Mouse (Mus musculus) midbrain, embryonic 16.5 days (tissue): ENCODE data around the gene Ttc7b. TPM values are rescaled to one million over a fixed set of nuclear protein-coding genes. Genes with fewer than 3 reads are reported as not detected.

Experiments
- ATAC-seq: fragments of 200-750 bp; cut with Nextera tagmentation; 2 replicates; pipeline ENCODE4 v1.8.0; 2017; ENCODE audit warnings: moderate TSS enrichment
- H3K27ac ChIP-seq: fragments of 300-500 bp; sonication (generic); 2 replicates; pipeline ENCODE4 v1.5.1; 2014; ENCODE audit warnings: mild to moderate bottlenecking, low read length, mixed read lengths
- H3K27me3 ChIP-seq: fragments of 300-500 bp; sonication (generic); 2 replicates; pipeline ENCODE4 v1.6.1; 2014; ENCODE audit warnings: low read depth, low read length, mixed read lengths; ENCODE audit not compliant: control insufficient read depth, insufficient read depth
- H3K36me3 ChIP-seq: fragments of 300-500 bp; sonication (generic); 2 replicates; pipeline ENCODE4 v1.6.1; 2014; ENCODE audit warnings: mild to moderate bottlenecking, low read length, moderate library complexity, mixed read lengths; ENCODE audit not compliant: control insufficient read depth, insufficient read depth
- H3K4me1 ChIP-seq: fragments of 300-500 bp; sonication (generic); 2 replicates; pipeline ENCODE4 v1.6.1; 2014; ENCODE audit warnings: mild to moderate bottlenecking, low read length, mixed read lengths; ENCODE audit not compliant: control insufficient read depth, insufficient read depth
- H3K4me2 ChIP-seq: fragments of 300-500 bp; sonication (generic); 2 replicates; pipeline ENCODE4 v1.6.1; 2014; ENCODE audit warnings: mild to moderate bottlenecking, low read length, mixed read lengths
- H3K4me3 ChIP-seq: fragments of 300-500 bp; sonication (generic); 2 replicates; pipeline ENCODE4 v1.5.1; 2014; ENCODE audit warnings: low read depth, mild to moderate bottlenecking, low read length, moderate library complexity, mixed read lengths
- H3K9ac ChIP-seq: fragments of 300-500 bp; sonication (generic); 2 replicates; pipeline ENCODE4 v1.6.1; 2014; ENCODE audit warnings: low read depth, low read length, mixed read lengths
- H3K9me3 ChIP-seq: fragments of 300-500 bp; sonication (generic); replicated peaks from 2 replicates; pipeline ENCODE4 v1.6.1; 2014; ENCODE audit warnings: mild to moderate bottlenecking, low read length, mixed read lengths; ENCODE audit not compliant: control insufficient read depth, poor library complexity, severe bottlenecking
- WGBS: fragments of 180-500 bp; shearing (Covaris S2); extraction: QIAGEN DNeasy Blood & Tissue Kit; methylation state at CpG from one replicate; pipeline ENCODE4 v1.1.7; 2014; 5-methylcytosine and 5-hydroxymethylcytosine counted together
- polyA plus RNA-seq: library from polyadenylated mRNA; unstranded; fragments of >200 nt; fragmentation: Nextera tagmentation; extraction: Ambion mirVana; gene quantifications from 2 replicates; pipeline ENCODE4 v1.2.1, GENCODE M21; 2015

Ttc7b gene
- 7.2 and 7.9 TPM in 2 replicates for polyA plus RNA-seq

GRCm38 (mm10) chr12:100520794-100521186, at the start of gene Ttc7b:
TSS of gene Ttc7b (minus strand) at chr12:100520826.
- H3K27me3 ChIP-seq, result no peaks in the 10 kb centered on the region
- ATAC-seq, result peak; percentile 71
- H3K4me2 ChIP-seq, result peak within 1 kb of the TSS; percentile 81
- H3K9me3 ChIP-seq, result no peaks in the 10 kb centered on the region
- WGBS, result under 1% methylated on average over 38 of the region's 42 CpGs
- peak within 1 kb of the TSS; percentile 99 for H3K9ac ChIP-seq
- peak within 1 kb of the TSS; percentile 65 for H3K4me3 ChIP-seq
- peak within 1 kb of the TSS; percentile 87 for H3K27ac ChIP-seq
- no peaks in the 10 kb centered on the region for H3K36me3 ChIP-seq
- peaks cover 27% of the 10 kb centered on the region for H3K4me1 ChIP-seq

- Histone ChIP-seq H3K27me3 (no peaks in the 10 kb centered on the region), H3K27ac (no peak overlapping the region), H3K9ac (no peak overlapping the region), H3K9me3 (no peaks in the 10 kb centered on the region), H3K4me3 (no peak overlapping the region), H3K4me1 (no peaks in the 10 kb centered on the region), H3K36me3 (no peaks in the 10 kb centered on the region), H3K4me2 (no peak overlapping the region)
- no peak for ATAC-seq
- WGBS, result 83% methylated on average over 7 of the region's 7 CpGs
These were observed 48.2 kb upstream of the Ttc7b start for GRCm38 (mm10) chr12:100568831-100569230.

DNA sequence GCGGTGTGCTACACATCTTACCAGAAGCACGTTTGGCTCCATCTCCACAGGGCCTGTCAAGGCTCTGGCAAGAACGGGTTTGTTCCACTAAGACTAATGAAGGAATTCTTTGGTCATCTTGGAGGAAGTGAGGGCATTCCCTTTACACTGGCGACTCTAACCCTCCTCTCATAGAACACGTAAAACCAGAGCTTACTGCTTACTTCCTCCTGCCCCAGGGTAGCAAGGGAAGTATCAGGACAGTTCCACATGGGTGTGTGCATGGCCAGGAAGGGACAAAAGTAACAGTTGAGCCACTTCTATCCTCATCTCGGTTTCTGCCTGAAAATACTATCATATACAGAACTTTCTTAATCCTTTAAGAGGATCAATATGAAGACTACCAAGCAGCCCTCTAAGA, 47.5 kb upstream of the Ttc7b start:
- Histone ChIP-seq H3K27ac (no peak overlapping the region), H3K9me3 (no peaks in the 10 kb centered on the region), H3K4me2 (no peak overlapping the region), H3K27me3 (no peaks in the 10 kb centered on the region), H3K4me3 (no peak overlapping the region), H3K4me1 (no peaks in the 10 kb centered on the region), H3K36me3 (0 out of 2 replicates have a peak, but pooled peaks cover 2% of the 10 kb centered on the region), H3K9ac (no peak overlapping the region)
- 88% methylated on average over 6 of the region's 6 CpGs for WGBS
- no peak for ATAC-seq

DNA sequence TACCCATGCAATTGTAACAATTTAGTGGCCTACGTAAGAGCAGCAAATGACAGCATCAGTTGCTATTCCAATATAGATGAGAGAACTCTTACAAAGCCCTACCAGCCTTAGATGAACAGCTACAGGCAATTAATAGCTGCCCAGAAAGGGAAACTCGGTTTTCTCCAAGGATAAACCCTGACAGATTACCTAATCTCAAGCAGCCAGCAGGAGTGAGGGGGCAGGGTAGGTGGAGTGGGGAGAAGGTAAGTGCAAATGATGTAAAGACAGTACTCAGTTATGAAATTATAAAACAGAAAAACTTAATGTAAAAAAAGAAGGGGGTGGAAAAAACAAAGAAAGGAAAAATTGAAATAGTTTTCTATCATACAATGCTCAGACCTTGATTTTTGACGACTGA, 47.0 kb upstream of the Ttc7b start:
- Histone ChIP-seq H3K4me3 (no peak overlapping the region), H3K36me3 (0 out of 2 replicates have a peak, but pooled peaks cover 2% of the 10 kb centered on the region), H3K4me1 (no peaks in the 10 kb centered on the region), H3K27me3 (no peaks in the 10 kb centered on the region), H3K9ac (no peak overlapping the region), H3K9me3 (no peaks in the 10 kb centered on the region), H3K4me2 (no peak overlapping the region), H3K27ac (no peak overlapping the region)
- ATAC-seq, result no peak
- 83% methylated on average over 3 of the region's 3 CpGs for WGBS

GRCm38 (mm10) chr12:100553675-100554074, 33.0 kb upstream of the Ttc7b start:
- no peak overlapping the region for H3K4me3 ChIP-seq
- H3K36me3 ChIP-seq, result no peaks in the 10 kb centered on the region
- H3K4me1 ChIP-seq, result no peaks in the 10 kb centered on the region
- H3K9me3 ChIP-seq, result no peaks in the 10 kb centered on the region
- H3K27ac ChIP-seq, result no peak overlapping the region
- H3K4me2 ChIP-seq, result no peak overlapping the region
- no peaks in the 10 kb centered on the region for H3K27me3 ChIP-seq
- WGBS, result 89% methylated on average over 6 of the region's 6 CpGs
- H3K9ac ChIP-seq, result no peak overlapping the region
- ATAC-seq, result no peak

- WGBS, result 79% methylated on average over 1 of the region's 1 CpGs
- no peaks in the 10 kb centered on the region for H3K36me3 ChIP-seq
- H3K9me3 ChIP-seq, result no peaks in the 10 kb centered on the region
- H3K27me3 ChIP-seq, result no peaks in the 10 kb centered on the region
- H3K9ac ChIP-seq, result no peak overlapping the region
- H3K4me2 ChIP-seq, result no peak overlapping the region
- no peak overlapping the region for H3K4me3 ChIP-seq
- no peaks in the 10 kb centered on the region for H3K4me1 ChIP-seq
- H3K27ac ChIP-seq, result no peak overlapping the region
- no peak for ATAC-seq
These were observed 31.3 kb upstream of the Ttc7b start for GRCm38 (mm10) chr12:100551972-100552371.

GRCm38 (mm10) chr12:100544194-100544567, 23.6 kb upstream of the Ttc7b start:
- Histone ChIP-seq H3K27ac (no peak overlapping the region), H3K4me2 (no peak overlapping the region), H3K4me3 (no peak overlapping the region), H3K27me3 (no peaks in the 10 kb centered on the region), H3K36me3 (no peaks in the 10 kb centered on the region), H3K9ac (no peak overlapping the region), H3K4me1 (no peaks in the 10 kb centered on the region), H3K9me3 (no peaks in the 10 kb centered on the region)
- 91% methylated on average over 4 of the region's 4 CpGs for WGBS
- no peak for ATAC-seq

DNA sequence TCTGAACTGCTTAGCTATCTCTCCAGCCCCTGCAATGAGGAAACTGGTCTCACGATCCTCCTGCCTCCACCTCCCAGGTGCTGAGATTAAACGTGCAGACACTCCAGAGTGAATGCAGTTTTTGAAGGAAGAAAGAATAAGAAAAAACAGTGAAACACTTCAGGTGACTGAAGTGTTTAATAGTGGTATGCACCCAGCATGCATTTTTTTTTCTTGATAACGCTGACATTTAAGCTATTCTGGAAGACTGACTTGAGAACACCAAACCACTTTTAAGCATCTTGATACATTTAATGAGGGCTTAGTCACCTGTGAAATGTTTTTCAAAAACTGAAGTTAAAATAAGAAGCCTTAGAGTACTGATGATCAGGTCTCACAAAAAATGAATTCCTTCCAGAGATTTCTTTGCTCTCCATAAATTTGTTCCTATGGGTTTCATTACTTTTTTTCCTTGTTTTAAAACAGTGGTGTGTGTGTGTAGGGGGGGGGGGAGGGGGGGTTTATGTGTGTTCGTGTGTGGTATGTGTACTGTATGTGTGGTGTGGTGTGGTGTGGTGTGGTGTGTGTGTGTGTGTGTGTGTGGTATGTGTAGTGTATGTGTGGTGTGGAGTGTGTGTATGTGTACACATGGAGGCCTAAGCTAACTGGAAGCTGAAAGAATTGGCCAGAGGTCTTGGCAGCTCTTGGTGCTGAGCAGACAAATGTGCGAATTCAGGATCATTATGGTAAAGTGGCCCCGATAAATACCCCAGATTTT, 23.0 kb upstream of the Ttc7b start:
- H3K27ac ChIP-seq, result no peak overlapping the region
- no peak for ATAC-seq
- H3K4me1 ChIP-seq, result no peaks in the 10 kb centered on the region
- no peaks in the 10 kb centered on the region for H3K36me3 ChIP-seq
- H3K4me3 ChIP-seq, result no peak overlapping the region
- 79% methylated on average over 6 of the region's 6 CpGs for WGBS
- H3K9me3 ChIP-seq, result no peaks in the 10 kb centered on the region
- no peak overlapping the region for H3K4me2 ChIP-seq
- H3K27me3 ChIP-seq, result no peaks in the 10 kb centered on the region
- H3K9ac ChIP-seq, result no peak overlapping the region

GRCm38 (mm10) chr12:100542494-100542893, 21.9 kb upstream of the Ttc7b start:
- H3K4me3 ChIP-seq, result no peak overlapping the region
- no peak overlapping the region for H3K27ac ChIP-seq
- no peaks in the 10 kb centered on the region for H3K36me3 ChIP-seq
- no peak for ATAC-seq
- no peak overlapping the region for H3K9ac ChIP-seq
- WGBS, result 89% methylated on average over 6 of the region's 6 CpGs
- H3K4me1 ChIP-seq, result no peaks in the 10 kb centered on the region
- H3K4me2 ChIP-seq, result no peak overlapping the region
- no peaks in the 10 kb centered on the region for H3K9me3 ChIP-seq
- H3K27me3 ChIP-seq, result no peaks in the 10 kb centered on the region
